Mouse (Mus musculus): ENCODE results near the gene Cdk15. TPM values are rescaled to one million over a fixed set of nuclear protein-coding genes. Genes with fewer than 3 reads are reported as not detected.

Gene Cdk15
- polyA plus RNA-seq, 1 experiment, result not detected

DNA sequence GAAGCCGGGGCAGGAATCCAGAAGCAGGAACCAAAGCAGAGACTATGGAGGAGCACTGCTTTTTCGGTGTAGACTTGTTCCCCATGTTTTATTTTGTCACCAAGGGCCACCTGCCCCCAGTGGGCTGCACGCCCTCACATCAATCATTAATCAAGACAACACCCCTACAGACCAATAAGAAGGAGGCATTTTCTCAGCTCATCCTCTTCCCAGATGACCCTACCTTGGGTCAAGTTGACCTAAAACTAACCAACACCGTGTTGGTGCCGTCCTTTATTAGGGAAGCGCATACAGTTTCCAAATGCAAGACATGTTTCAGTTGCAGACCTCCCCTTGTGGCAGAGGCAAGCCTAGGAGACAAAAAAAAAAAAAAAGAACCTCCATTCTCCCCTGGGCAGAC, 132.5 kb downstream of the Cdk15 start:
- no peak overlapping the region for H3K9ac ChIP-seq (ENCODE audit: low read depth, poor library complexity, severe bottlenecking)

DNA sequence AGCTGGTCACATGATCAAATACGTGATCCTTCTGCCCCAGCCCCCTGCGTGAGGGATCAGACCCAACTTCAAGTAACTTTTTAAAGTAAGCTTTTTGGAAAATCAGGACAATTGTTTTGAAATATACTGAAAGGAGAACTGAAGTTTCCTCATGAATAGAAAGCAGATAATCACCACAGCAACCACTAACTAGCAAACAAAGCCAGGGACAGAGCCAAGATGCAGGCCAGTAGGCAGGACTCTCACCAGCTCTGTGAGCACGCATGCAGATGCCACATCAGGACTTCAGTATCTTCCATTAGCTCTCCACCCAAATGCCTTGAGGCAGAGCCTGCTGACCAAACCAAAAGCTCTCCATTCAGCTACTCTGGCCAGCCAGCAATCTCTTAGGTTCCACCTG, 135.0 kb downstream of the Cdk15 start:
- H3K27ac ChIP-seq (ENCODE audit: insufficient read depth, low read length), result no peak overlapping the region
- TF ChIP-seq POLR2A (IDR thresholded peaks at IDR 0.05; ENCODE audit: insufficient read depth, low read length), result no peak
- TF ChIP-seq EP300 (IDR thresholded peaks at IDR 0.05; ENCODE audit: insufficient read depth, low read depth, low read length), result no peak
- TF ChIP-seq CTCF (IDR thresholded peaks at IDR 0.05; ENCODE audit: low read depth, low read length), result no peak
- H3K4me3 ChIP-seq (ENCODE audit: low read depth, low read length), result no peak overlapping the region
- H3K9me3 ChIP-seq (replicated peaks; ENCODE audit: control insufficient read depth, insufficient read depth, low read length, poor library complexity, severe bottlenecking), result no peaks in the 10 kb centered on the region
- no peaks in the 10 kb centered on the region for H3K27me3 ChIP-seq (ENCODE audit: control insufficient read depth, insufficient read depth, low read length, poor library complexity, severe bottlenecking)
- peaks cover 5% of the 10 kb centered on the region for H3K4me1 ChIP-seq (ENCODE audit: control insufficient read depth, insufficient read depth, low read length)
- no peaks in the 10 kb centered on the region for H3K36me3 ChIP-seq (ENCODE audit: control insufficient read depth, insufficient read depth, low read length, poor library complexity, severe bottlenecking)
- H3K9ac ChIP-seq (ENCODE audit: low read depth, poor library complexity, severe bottlenecking), result no peak overlapping the region

More for the DNA sequence above, 132.5 kb downstream of the Cdk15 start:
- H3K27ac ChIP-seq (ENCODE audit: insufficient read depth, low read length), result no peak overlapping the region
- H3K36me3 ChIP-seq (ENCODE audit: control insufficient read depth, insufficient read depth, low read length, poor library complexity, severe bottlenecking), result no peaks in the 10 kb centered on the region
- H3K4me3 ChIP-seq (ENCODE audit: low read depth, low read length), result no peak overlapping the region
- H3K4me1 ChIP-seq (ENCODE audit: control insufficient read depth, insufficient read depth, low read length), result peaks cover 6% of the 10 kb centered on the region
- H3K27me3 ChIP-seq (ENCODE audit: control insufficient read depth, insufficient read depth, low read length, poor library complexity, severe bottlenecking), result no peaks in the 10 kb centered on the region
- H3K9me3 ChIP-seq (replicated peaks; ENCODE audit: control insufficient read depth, insufficient read depth, low read length, poor library complexity, severe bottlenecking), result no peaks in the 10 kb centered on the region
- TF ChIP-seq POLR2A (IDR thresholded peaks at IDR 0.05; ENCODE audit: insufficient read depth, low read length) (no peak), CTCF (IDR thresholded peaks at IDR 0.05; ENCODE audit: low read depth, low read length) (no peak), EP300 (IDR thresholded peaks at IDR 0.05; ENCODE audit: insufficient read depth, low read depth, low read length) (no peak)

DNA sequence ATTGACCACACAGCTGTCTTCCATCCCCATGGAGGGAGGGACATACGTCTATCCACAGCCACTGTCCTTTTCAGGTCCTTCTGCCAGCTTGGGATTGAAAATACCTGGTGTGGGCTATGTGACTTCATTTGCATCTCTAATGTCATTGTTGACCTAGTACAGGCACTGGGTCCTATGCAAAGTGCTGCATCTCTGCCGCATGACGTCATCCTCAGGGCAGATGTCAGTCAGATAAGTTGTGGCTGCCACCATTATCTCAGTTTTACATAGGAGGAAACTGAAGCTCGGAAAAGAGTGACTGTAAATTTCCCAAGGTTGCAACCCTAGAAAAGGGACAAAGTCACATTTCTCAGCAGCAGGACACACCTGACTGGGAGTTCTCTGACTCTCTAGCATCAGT, 137.4 kb downstream of the Cdk15 start:
- H3K4me1 ChIP-seq (ENCODE audit: control insufficient read depth, insufficient read depth, low read length), result peaks cover 5% of the 10 kb centered on the region
- H3K36me3 ChIP-seq (ENCODE audit: control insufficient read depth, insufficient read depth, low read length, poor library complexity, severe bottlenecking), result no peaks in the 10 kb centered on the region
- no peaks in the 10 kb centered on the region for H3K27me3 ChIP-seq (ENCODE audit: control insufficient read depth, insufficient read depth, low read length, poor library complexity, severe bottlenecking)
- TF ChIP-seq POLR2A (IDR thresholded peaks at IDR 0.05; ENCODE audit: insufficient read depth, low read length), result no peak
- TF ChIP-seq EP300 (IDR thresholded peaks at IDR 0.05; ENCODE audit: insufficient read depth, low read depth, low read length), result no peak
- TF ChIP-seq CTCF (IDR thresholded peaks at IDR 0.05; ENCODE audit: low read depth, low read length), result no peak
- H3K4me3 ChIP-seq (ENCODE audit: low read depth, low read length), result no peak overlapping the region
- H3K27ac ChIP-seq (ENCODE audit: insufficient read depth, low read length), result no peak overlapping the region
- H3K9ac ChIP-seq (ENCODE audit: low read depth, poor library complexity, severe bottlenecking), result no peak overlapping the region
- H3K9me3 ChIP-seq (replicated peaks; ENCODE audit: control insufficient read depth, insufficient read depth, low read length, poor library complexity, severe bottlenecking), result no peaks in the 10 kb centered on the region

DNA sequence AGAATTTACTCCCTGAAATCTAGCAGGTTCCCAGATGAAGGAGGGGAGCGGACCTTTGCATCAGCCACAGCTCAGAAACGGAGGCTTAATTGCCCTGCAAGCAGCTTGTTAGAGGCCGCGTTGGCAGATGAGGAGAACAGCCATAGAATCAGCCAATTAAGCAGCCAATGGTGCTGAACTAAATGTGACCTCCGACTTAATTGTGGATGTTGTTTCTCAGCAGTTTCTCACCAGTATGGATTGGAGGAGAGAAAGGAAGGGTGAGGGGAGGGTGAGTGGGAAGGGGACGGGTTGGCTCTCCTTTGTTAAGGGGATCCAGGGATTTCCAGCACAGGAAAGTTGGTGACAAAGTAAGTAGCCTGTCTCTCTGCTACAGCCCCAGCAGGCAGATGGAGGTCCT, 137.9 kb downstream of the Cdk15 start:
- H3K27ac ChIP-seq (ENCODE audit: insufficient read depth, low read length), result no peak overlapping the region
- H3K27me3 ChIP-seq (ENCODE audit: control insufficient read depth, insufficient read depth, low read length, poor library complexity, severe bottlenecking), result no peaks in the 10 kb centered on the region
- no peak overlapping the region for H3K9ac ChIP-seq (ENCODE audit: low read depth, poor library complexity, severe bottlenecking)
- peaks cover 5% of the 10 kb centered on the region for H3K4me1 ChIP-seq (ENCODE audit: control insufficient read depth, insufficient read depth, low read length)
- no peaks in the 10 kb centered on the region for H3K9me3 ChIP-seq (replicated peaks; ENCODE audit: control insufficient read depth, insufficient read depth, low read length, poor library complexity, severe bottlenecking)
- H3K36me3 ChIP-seq (ENCODE audit: control insufficient read depth, insufficient read depth, low read length, poor library complexity, severe bottlenecking), result no peaks in the 10 kb centered on the region
- TF ChIP-seq CTCF (IDR thresholded peaks at IDR 0.05; ENCODE audit: low read depth, low read length) (no peak), POLR2A (IDR thresholded peaks at IDR 0.05; ENCODE audit: insufficient read depth, low read length) (no peak), EP300 (IDR thresholded peaks at IDR 0.05; ENCODE audit: insufficient read depth, low read depth, low read length) (no peak)
- H3K4me3 ChIP-seq (ENCODE audit: low read depth, low read length), result no peak overlapping the region

DNA sequence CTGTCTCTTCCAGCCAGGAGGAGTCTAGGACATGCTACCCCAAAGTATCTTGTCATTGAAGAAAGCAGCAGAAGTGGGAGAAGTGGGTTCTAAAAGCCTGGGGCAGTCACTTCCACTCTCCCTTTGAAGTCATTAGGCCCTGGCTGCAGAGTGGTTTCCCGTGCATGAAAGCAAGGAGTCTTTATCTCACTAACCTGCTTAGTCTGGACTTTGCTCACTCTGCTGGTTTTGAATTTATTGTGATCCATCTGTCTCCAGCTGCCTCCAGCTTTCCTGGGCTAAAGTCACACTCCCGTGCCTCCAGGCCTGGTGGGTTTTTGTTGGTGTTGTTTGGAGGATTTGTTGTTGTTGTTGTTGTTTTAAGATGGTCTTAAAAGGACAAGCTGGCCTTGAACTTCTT, 139.3 kb downstream of the Cdk15 start:
- no peak overlapping the region for H3K9ac ChIP-seq (ENCODE audit: low read depth, poor library complexity, severe bottlenecking)

DNA sequence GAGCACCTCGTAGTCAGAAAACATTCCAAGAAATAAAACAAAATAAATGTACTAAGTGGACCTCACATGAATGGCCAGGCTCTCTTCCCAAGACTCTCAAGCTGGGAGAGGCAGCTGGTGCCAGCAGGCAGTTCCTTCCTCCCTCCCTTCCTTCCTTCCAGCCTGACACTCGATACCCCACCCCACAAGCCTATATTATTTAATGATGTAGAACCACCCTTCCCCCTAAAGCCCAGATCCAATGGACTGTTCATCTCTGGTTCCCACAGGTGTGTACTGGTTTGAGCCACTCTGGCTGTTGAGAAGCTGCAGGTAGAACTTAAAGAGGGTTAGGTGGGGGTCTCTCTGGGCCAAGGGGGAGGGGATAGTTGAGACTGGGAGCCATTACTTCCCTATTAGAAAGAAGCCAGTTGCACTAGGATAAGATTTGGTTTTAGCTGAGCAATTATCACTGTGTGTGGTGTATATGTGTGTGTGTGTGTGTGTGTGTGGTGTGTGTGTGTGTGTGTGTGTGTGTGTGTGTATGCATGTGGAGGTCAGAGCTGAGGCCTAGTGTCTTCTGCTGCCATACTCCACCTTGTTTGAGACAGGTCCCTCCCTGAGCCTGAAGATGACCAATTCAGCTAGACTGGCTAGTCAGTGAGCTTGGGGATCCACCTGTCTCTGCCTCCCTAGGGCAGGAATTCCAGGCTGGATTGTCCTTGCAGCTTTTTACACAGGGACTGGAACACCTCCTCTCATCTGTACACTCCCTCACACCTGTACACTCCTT, 143.0 kb downstream of the Cdk15 start:
- no peak overlapping the region for H3K4me3 ChIP-seq (ENCODE audit: low read depth, low read length)
- TF ChIP-seq POLR2A (IDR thresholded peaks at IDR 0.05; ENCODE audit: insufficient read depth, low read length) (no peak), CTCF (IDR thresholded peaks at IDR 0.05; ENCODE audit: low read depth, low read length) (no peak), EP300 (IDR thresholded peaks at IDR 0.05; ENCODE audit: insufficient read depth, low read depth, low read length) (no peak)
- no peaks in the 10 kb centered on the region for H3K36me3 ChIP-seq (ENCODE audit: control insufficient read depth, insufficient read depth, low read length, poor library complexity, severe bottlenecking)
- H3K9ac ChIP-seq (ENCODE audit: low read depth, poor library complexity, severe bottlenecking), result no peak overlapping the region
- H3K27ac ChIP-seq (ENCODE audit: insufficient read depth, low read length), result no peak overlapping the region
- no peaks in the 10 kb centered on the region for H3K4me1 ChIP-seq (ENCODE audit: control insufficient read depth, insufficient read depth, low read length)
- H3K27me3 ChIP-seq (ENCODE audit: control insufficient read depth, insufficient read depth, low read length, poor library complexity, severe bottlenecking), result no peaks in the 10 kb centered on the region
- H3K9me3 ChIP-seq (replicated peaks; ENCODE audit: control insufficient read depth, insufficient read depth, low read length, poor library complexity, severe bottlenecking), result no peaks in the 10 kb centered on the region

More for the DNA sequence above, 139.3 kb downstream of the Cdk15 start:
- peaks cover 5% of the 10 kb centered on the region for H3K4me1 ChIP-seq (ENCODE audit: control insufficient read depth, insufficient read depth, low read length)
- no peaks in the 10 kb centered on the region for H3K36me3 ChIP-seq (ENCODE audit: control insufficient read depth, insufficient read depth, low read length, poor library complexity, severe bottlenecking)
- H3K27me3 ChIP-seq (ENCODE audit: control insufficient read depth, insufficient read depth, low read length, poor library complexity, severe bottlenecking), result no peaks in the 10 kb centered on the region
- no peak overlapping the region for H3K4me3 ChIP-seq (ENCODE audit: low read depth, low read length)
- TF ChIP-seq EP300 (IDR thresholded peaks at IDR 0.05; ENCODE audit: insufficient read depth, low read depth, low read length), result no peak
- no peak for TF ChIP-seq POLR2A (IDR thresholded peaks at IDR 0.05; ENCODE audit: insufficient read depth, low read length)
- no peak for TF ChIP-seq CTCF (IDR thresholded peaks at IDR 0.05; ENCODE audit: low read depth, low read length)
- H3K27ac ChIP-seq (ENCODE audit: insufficient read depth, low read length), result no peak overlapping the region
- no peaks in the 10 kb centered on the region for H3K9me3 ChIP-seq (replicated peaks; ENCODE audit: control insufficient read depth, insufficient read depth, low read length, poor library complexity, severe bottlenecking)
